Mouse (Mus musculus) C2C12 (cell line): ENCODE results near the gene Il1rap.

ENCODE experiments used
- CTCF ChIP-seq: IDR thresholded peaks from one replicate; pipeline ENCODE4 v1.5.1; 2011; ENCODE audit not compliant: control insufficient read depth, insufficient read depth, insufficient read length
- MYOD1 ChIP-seq: IDR thresholded peaks from one replicate; pipeline ENCODE4 v1.6.1; 2011; ENCODE audit warnings: low read depth; ENCODE audit not compliant: control insufficient read depth, insufficient read length
- MYOG ChIP-seq: IDR thresholded peaks from one replicate; pipeline ENCODE4 v1.6.1; 2011; ENCODE audit not compliant: control insufficient read depth, insufficient read length; ENCODE audit errors: extremely low read depth

- TF ChIP-seq MYOD1 (no peak), CTCF (no peak), MYOG (no peak)
Observed at GRCm38 (mm10) chr16:26698076-26698475, 116.6 kb downstream of the Il1rap start.
